11 mouse cellular contexts compared by ENCODE assay signal in the genomic region with DNA sequence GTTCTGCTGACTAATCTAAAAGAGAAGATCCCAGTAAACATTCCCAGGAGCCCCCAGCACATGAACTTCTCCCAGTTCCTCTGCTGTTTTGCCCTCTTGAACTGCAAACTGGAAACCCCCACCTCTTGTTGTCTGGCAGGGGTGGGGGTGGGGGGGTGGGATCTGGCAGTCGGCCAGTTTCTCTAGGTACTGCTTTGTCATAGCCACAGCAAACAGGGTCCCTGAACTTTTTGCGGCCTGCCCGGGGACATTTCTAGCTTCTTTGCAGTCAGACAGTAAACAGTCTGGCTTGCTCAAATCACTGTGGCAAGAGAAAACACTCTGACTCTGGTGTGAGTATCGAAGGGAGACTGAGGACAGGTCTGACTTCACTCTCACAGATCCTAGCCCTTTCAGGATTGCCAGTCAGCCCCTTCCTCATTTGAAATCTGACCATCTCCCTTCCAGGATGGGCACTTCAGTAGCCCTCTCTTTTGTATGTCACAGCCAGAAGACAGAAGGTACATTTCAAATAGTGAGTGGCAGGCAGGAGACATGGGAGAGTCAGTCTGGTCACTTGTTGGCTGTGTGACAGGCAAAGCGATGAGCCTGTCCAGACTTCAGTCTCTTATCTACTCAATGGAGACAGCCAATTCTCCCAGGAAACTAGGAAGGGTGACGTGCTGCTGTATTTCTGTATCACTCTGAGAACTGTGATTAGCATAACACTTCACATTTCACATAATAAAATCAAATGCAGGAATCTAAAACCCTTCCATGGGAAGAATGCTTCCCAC.
DNase-seq lines count a peak whose midpoint lies in the region; ATAC-seq and TF ChIP-seq lines count a peak whose summit lies in the region.
"Had no signal": no experiment of that assay in that cellular context is flagged by ENCODE, and none has a peak within 500 bp of the region (broad histone marks: within the 10 kb centered on the region; RNA-seq: fewer than 3 reads in every experiment).

No protein-coding gene starts in this region.

- peak overlapping the region; percentile 66 for H3K27ac ChIP-seq in lung, embryonic 15.5 days
- peak overlapping the region; percentile 84 for H3K27ac ChIP-seq in heart, embryonic 11.5 days (ENCODE audit: low read depth, low read length)
- H3K27ac ChIP-seq in liver, postnatal 0 days (ENCODE audit: low read depth), result peak overlapping the region; percentile 70
- H3K27ac ChIP-seq: macrophage; neural tube, embryonic 15.5 days had no signal

- WGBS in lung, embryonic 15.5 days, result 29% methylated on average over 6 of the region's 6 CpGs
- WGBS in heart, embryonic 11.5 days (ENCODE audit: insufficient replicate concordance), result 30% methylated on average over 6 of the region's 6 CpGs
- 70% methylated on average over 6 of the region's 6 CpGs for WGBS in liver, postnatal 0 days (ENCODE audit: insufficient replicate concordance)

- H3K4me3 ChIP-seq in lung, embryonic 15.5 days, result no peak overlapping the region
- H3K4me3 ChIP-seq in heart, embryonic 11.5 days (ENCODE audit: low read depth, low read length), result no peak overlapping the region
- H3K4me3 ChIP-seq in liver, postnatal 0 days (ENCODE audit: low read depth, low read length), result no peak overlapping the region
- H3K4me3 ChIP-seq: erythroblast, embryonic 14.5 days; neural tube, embryonic 15.5 days had no signal

- H3K4me2 ChIP-seq in lung, embryonic 15.5 days, result no peak overlapping the region
- H3K4me2 ChIP-seq in heart, embryonic 11.5 days, result peak overlapping the region; percentile 31
- no peak overlapping the region for H3K4me2 ChIP-seq in liver, postnatal 0 days (ENCODE audit: low read depth, low read length)
- H3K4me2 ChIP-seq: neural tube, embryonic 15.5 days had no signal

- ATAC-seq in lung, embryonic 15.5 days (ENCODE audit: borderline replicate concordance, extremely low read depth, low FRiP score, low TSS enrichment), result peak; percentile 86
- no peak for ATAC-seq in heart, embryonic 11.5 days (replicated peaks; ENCODE audit: insufficient number of reproducible peaks, low FRiP score, low TSS enrichment)
- peak; percentile 88 for ATAC-seq in liver, postnatal 0 days

- H3K9ac ChIP-seq in lung, embryonic 15.5 days, result no peak overlapping the region
- H3K9ac ChIP-seq in heart, embryonic 11.5 days (ENCODE audit: low read depth, low read length), result no peak overlapping the region
- H3K9ac ChIP-seq in liver, postnatal 0 days (replicated peaks), result 0 out of 2 replicates have a peak overlapping the region, but pooled peaks have one; percentile 23
- H3K9ac ChIP-seq: neural tube, embryonic 15.5 days had no signal

- H3K4me1 ChIP-seq in lung, embryonic 15.5 days, result 0 out of 2 replicates have a peak, but pooled peaks cover 11% of the 10 kb centered on the region
- H3K4me1 ChIP-seq in heart, embryonic 11.5 days (ENCODE audit: control insufficient read depth, insufficient read depth, low read length), result no peaks in the 10 kb centered on the region; the same call in 1 of the 2 replicates
- no peaks in the 10 kb centered on the region for H3K4me1 ChIP-seq in liver, postnatal 0 days (ENCODE audit: insufficient read depth)
- H3K4me1 ChIP-seq: neural tube, embryonic 15.5 days had no signal

- no peak for TF ChIP-seq EP300 in liver, postnatal 0 days (IDR thresholded peaks at IDR 0.05; ENCODE audit: low read depth)

- TF ChIP-seq CTCF in liver, postnatal 0 days (IDR thresholded peaks at IDR 0.05; ENCODE audit: low read depth), result no peak

- no peaks in the 10 kb centered on the region for H3K27me3 ChIP-seq in lung, embryonic 15.5 days
- no peaks in the 10 kb centered on the region for H3K27me3 ChIP-seq in heart, embryonic 11.5 days (ENCODE audit: control insufficient read depth, insufficient read depth, low read length)
- H3K27me3 ChIP-seq in liver, postnatal 0 days (ENCODE audit: insufficient read depth, low read length), result no peaks in the 10 kb centered on the region
- H3K27me3 ChIP-seq: neural tube, embryonic 15.5 days had no signal

- no peaks in the 10 kb centered on the region for H3K36me3 ChIP-seq in lung, embryonic 15.5 days
- no peaks in the 10 kb centered on the region for H3K36me3 ChIP-seq in heart, embryonic 11.5 days (ENCODE audit: control insufficient read depth, insufficient read depth, low read length)
- H3K36me3 ChIP-seq in liver, postnatal 0 days (replicated peaks; ENCODE audit: insufficient read depth, low read length), result no peaks in the 10 kb centered on the region; the same call in 1 of the 2 replicates
- H3K36me3 ChIP-seq: neural tube, embryonic 15.5 days had no signal

- peak; percentile 5 for DNase-seq in adrenal gland, adult 2 months
- no peak for DNase-seq in adrenal gland, adult 18-20 months (ENCODE audit: low spot score in 2 of 2)
- no peak for DNase-seq in lung, adult 18-20 months
- DNase-seq in liver, postnatal 0 days, result peak; percentile 53
- DNase-seq in right cerebral cortex, postnatal 14 days, result no peak
- DNase-seq in thymus, postnatal 25 days, result no peak

- H3K9me3 ChIP-seq in lung, embryonic 15.5 days, result no peaks in the 10 kb centered on the region
- no peaks in the 10 kb centered on the region for H3K9me3 ChIP-seq in heart, embryonic 11.5 days (replicated peaks; ENCODE audit: control insufficient read depth, low read length)
- H3K9me3 ChIP-seq in liver, postnatal 0 days (ENCODE audit: low read length), result no peaks in the 10 kb centered on the region
- H3K9me3 ChIP-seq: neural tube, embryonic 15.5 days had no signal

Comparison
In these comparisons a context has a peak if more than half of its experiments do, and no peak if none do; other contexts are left out.
1. DNase-seq: peak in adrenal gland, adult 2 months (single experiment) and liver, postnatal 0 days (single experiment); none in adrenal gland, adult 18-20 months (0 of 2), lung, adult 18-20 months (0 of 2), right cerebral cortex, postnatal 14 days (single experiment) and thymus, postnatal 25 days (single experiment).
2. Peak in every context shown above with its lines, with median percentiles within 50 percentile points of each other: H3K27ac ChIP-seq.